Comparison of ENCODE assay signal across 9 mouse cellular contexts in the genomic region with DNA sequence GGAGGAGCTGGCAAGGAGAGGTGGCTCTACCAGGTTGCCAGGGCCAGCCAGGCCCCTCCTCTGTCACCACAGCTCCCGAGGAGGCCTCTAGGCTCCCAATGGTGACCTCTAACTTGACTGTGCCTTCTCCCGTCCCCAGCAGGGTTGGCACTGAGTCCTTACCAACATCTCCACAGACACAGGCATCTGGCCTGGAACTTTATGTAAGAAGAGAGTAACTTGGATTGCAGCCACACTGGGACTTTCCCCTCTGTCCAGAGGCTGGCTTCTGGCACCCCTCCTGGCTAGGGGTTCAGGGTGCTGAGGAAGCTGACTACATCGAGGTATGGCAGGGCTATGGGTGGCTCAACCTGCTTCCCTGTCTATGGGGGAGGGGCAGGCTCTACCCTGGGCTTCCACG. TPM values are rescaled to one million over a fixed set of nuclear protein-coding genes. Genes with fewer than 3 reads are reported as not detected.
DNase-seq lines count a peak whose midpoint lies in the region; ATAC-seq and TF ChIP-seq lines count a peak whose summit lies in the region.
"Had no signal": no experiment of that assay in that cellular context is flagged by ENCODE, and none has a peak within 500 bp of the region (broad histone marks: within the 10 kb centered on the region; RNA-seq: fewer than 3 reads in every experiment).

No protein-coding gene starts in this region.

- H3K9me3 ChIP-seq in hindbrain, embryonic 14.5 days (ENCODE audit: control insufficient read depth, low read length) = no peaks in the 10 kb centered on the region
- no peaks in the 10 kb centered on the region for H3K9me3 ChIP-seq in hindbrain, embryonic 11.5 days (ENCODE audit: control insufficient read depth, low read length)

- H3K4me3 ChIP-seq in hindbrain, embryonic 14.5 days (replicated peaks; ENCODE audit: low read length) = no peak overlapping the region
- no peak overlapping the region for H3K4me3 ChIP-seq in hindbrain, embryonic 11.5 days (ENCODE audit: low read depth, low read length)
- H3K4me3 ChIP-seq in thymus, adult 2 months (ENCODE audit: control insufficient read depth, insufficient read depth, low read length) = no peak overlapping the region

- no peak for TF ChIP-seq POLR2A in thymus, adult 2 months (IDR thresholded peaks at IDR 0.05; ENCODE audit: control insufficient read depth, extremely low read depth, insufficient read depth, low read length, poor library complexity)

- no peaks in the 10 kb centered on the region for H3K27me3 ChIP-seq in hindbrain, embryonic 14.5 days (ENCODE audit: control insufficient read depth, insufficient read depth, low read length)
- no peaks in the 10 kb centered on the region for H3K27me3 ChIP-seq in hindbrain, embryonic 11.5 days (ENCODE audit: control insufficient read depth, insufficient read depth, low read length)
- no peaks in the 10 kb centered on the region for H3K27me3 ChIP-seq in thymus, adult 2 months (ENCODE audit: control insufficient read depth, insufficient read depth, low read length)

- peaks cover 19% of the 10 kb centered on the region for H3K4me1 ChIP-seq in hindbrain, embryonic 14.5 days (replicated peaks; ENCODE audit: control insufficient read depth, insufficient read depth, low read length)
- no peaks in the 10 kb centered on the region; the same call in 1 of the 2 replicates for H3K4me1 ChIP-seq in hindbrain, embryonic 11.5 days (replicated peaks; ENCODE audit: control insufficient read depth, insufficient read depth, low read length)
- H3K4me1 ChIP-seq in thymus, adult 2 months (replicated peaks; ENCODE audit: control insufficient read depth, insufficient read depth, low read length) = peaks cover 4% of the 10 kb centered on the region; the same call in 1 of the 2 replicates

- DNase-seq in hindbrain, embryonic 14.5 days (ENCODE audit: low spot score) = no peak
- DNase-seq in hindbrain, embryonic 11.5 days (ENCODE audit: low spot score) = no peak
- peak; percentile 43 for DNase-seq in 3T3-L1 (ENCODE audit: low read depth, low spot score)
- DNase-seq in adrenal gland, adult 8-10 months = peak; percentile 73
- peak; percentile 25 to 59 for DNase-seq in kidney, adult 8-10 months
- no peak for DNase-seq in retina, postnatal 1 day
- DNase-seq in thymus, adult 2 months = no peak

- no peak overlapping the region for H3K27ac ChIP-seq in hindbrain, embryonic 14.5 days
- H3K27ac ChIP-seq in hindbrain, embryonic 11.5 days (ENCODE audit: low read depth, low read length) = no peak overlapping the region
- no peak overlapping the region for H3K27ac ChIP-seq in thymus, adult 2 months (ENCODE audit: control insufficient read depth, insufficient read depth, low read length)
- H3K27ac ChIP-seq: liver, embryonic 14.5 days had no signal

- H3K4me2 ChIP-seq in hindbrain, embryonic 14.5 days (replicated peaks) = no peak overlapping the region
- no peak overlapping the region for H3K4me2 ChIP-seq in hindbrain, embryonic 11.5 days (replicated peaks; ENCODE audit: low read depth, low read length)

- H3K36me3 ChIP-seq in hindbrain, embryonic 14.5 days (replicated peaks; ENCODE audit: control insufficient read depth, insufficient read depth) = 0 out of 2 replicates have a peak, but pooled peaks cover 3% of the 10 kb centered on the region
- peaks cover 14% of the 10 kb centered on the region; the same call in 1 of the 2 replicates for H3K36me3 ChIP-seq in hindbrain, embryonic 11.5 days (ENCODE audit: control insufficient read depth, insufficient read depth, low read length)
- no peaks in the 10 kb centered on the region for H3K36me3 ChIP-seq in thymus, adult 2 months (ENCODE audit: control insufficient read depth, insufficient read depth, low read length)

- H3K9ac ChIP-seq in hindbrain, embryonic 14.5 days = no peak overlapping the region
- no peak overlapping the region for H3K9ac ChIP-seq in hindbrain, embryonic 11.5 days (ENCODE audit: low read depth, low read length)
- H3K9ac ChIP-seq: liver, embryonic 14.5 days had no signal

- TF ChIP-seq CTCF in thymus, adult 2 months (IDR thresholded peaks at IDR 0.05; ENCODE audit: borderline replicate concordance, control insufficient read depth, extremely low read depth, insufficient read depth, low read length, poor library complexity) = no peak

- 0 out of 2 replicates have a peak, but pooled peaks have one; percentile 19 for ATAC-seq in hindbrain, embryonic 14.5 days (ENCODE audit: low FRiP score)
- ATAC-seq in hindbrain, embryonic 11.5 days (ENCODE audit: low FRiP score) = no peak
- no peak for ATAC-seq in CD4-positive, CD25-positive, alpha-beta regulatory T cell, adult 4 months

- 68% methylated on average over 4 of the region's 4 CpGs for WGBS in hindbrain, embryonic 14.5 days
- WGBS in hindbrain, embryonic 11.5 days = 91% methylated on average over 4 of the region's 4 CpGs
- 64% methylated on average over 4 of the region's 4 CpGs for WGBS in thymus, adult 2 months

RNA-seq across cellular contexts. Expression of a gene that starts 13.7 kb away (rescaled TPM):
- polyA plus RNA-seq in hindbrain, embryonic 14.5 days (2014; fragmentation: Nextera tagmentation; extraction: Ambion mirVana) = 9.3 and 10.2 TPM in 2 replicates
- 27.2 and 30.3 TPM in 2 replicates for polyA plus RNA-seq in hindbrain, embryonic 11.5 days (2014; fragmentation: Nextera tagmentation; extraction: Ambion mirVana)
- total RNA-seq in adrenal gland, adult 8-10 months (2022) = 100 to 1,000 TPM; 139 to 182 (median 170) TPM
- polyA plus RNA-seq in thymus, adult 2 months (2012; rRNA removed) = 15.2 and 20.0 TPM in 2 replicates
- 1 to 10 TPM in 1 of 2 experiments, under 1 TPM in 1; 0.98 to 1.0 TPM for polyA plus RNA-seq in CD4-positive, CD25-positive, alpha-beta regulatory T cell, adult 4 months (2017; shearing (Covaris generic))

Comparison
In these comparisons a context has a peak if more than half of its experiments do, and no peak if none do; other contexts are left out.
1. DNase-seq: peak in 3T3-L1 (single experiment), adrenal gland, adult 8-10 months (single experiment) and kidney, adult 8-10 months (2 of 2); none in hindbrain, embryonic 14.5 days (single experiment), hindbrain, embryonic 11.5 days (single experiment), retina, postnatal 1 day (single experiment) and thymus, adult 2 months (single experiment).